Mouse (Mus musculus) kidney, embryonic 16.5 days (tissue): ENCODE data around the gene Defb21. TPM values are rescaled to one million over a fixed set of nuclear protein-coding genes. Genes with fewer than 3 reads are reported as not detected.

Experiments
- ATAC-seq: fragments of 200-750 bp; cut with Nextera tagmentation; 2 replicates; pipeline ENCODE4 v1.8.0; 2017; ENCODE audit warnings: moderate TSS enrichment; ENCODE audit not compliant: low FRiP score, low TSS enrichment
- H3K27ac ChIP-seq: fragments of 300-500 bp; sonication (generic); 2 replicates; pipeline ENCODE4 v1.5.1; 2014; ENCODE audit warnings: low read length
- H3K27me3 ChIP-seq: fragments of 300-500 bp; sonication (generic); 2 replicates; pipeline ENCODE4 v1.6.1; 2014; ENCODE audit warnings: low read length, control low read depth, mixed read lengths; ENCODE audit not compliant: insufficient read depth
- H3K36me3 ChIP-seq: fragments of 300-500 bp; sonication (generic); 2 replicates; pipeline ENCODE4 v1.6.1; 2014; ENCODE audit warnings: low read length, control low read depth, mixed read lengths; ENCODE audit not compliant: insufficient read depth
- H3K4me1 ChIP-seq: fragments of 300-500 bp; sonication (generic); 2 replicates; pipeline ENCODE4 v1.6.1; 2014; ENCODE audit warnings: low read length, control low read depth, mixed read lengths; ENCODE audit not compliant: insufficient read depth
- H3K4me2 ChIP-seq: fragments of 300-500 bp; sonication (generic); replicated peaks from 2 replicates; pipeline ENCODE4 v1.6.1; 2014; ENCODE audit warnings: low read depth, low read length
- H3K4me3 ChIP-seq: fragments of 300-500 bp; sonication (generic); 2 replicates; pipeline ENCODE4 v1.5.1; 2014; ENCODE audit warnings: mild to moderate bottlenecking, low read length
- H3K9ac ChIP-seq: fragments of 300-500 bp; sonication (generic); replicated peaks from 2 replicates; pipeline ENCODE4 v1.6.1; 2014; ENCODE audit warnings: low read length
- H3K9me3 ChIP-seq: fragments of 300-500 bp; sonication (generic); 2 replicates; pipeline ENCODE4 v1.6.1; 2016; ENCODE audit warnings: low read length, control low read depth
- WGBS: fragments of 180-500 bp; shearing (Covaris S2); extraction: QIAGEN DNeasy Blood & Tissue Kit; methylation state at CpG from one replicate; pipeline ENCODE4 v1.1.7; 2014; 5-methylcytosine and 5-hydroxymethylcytosine counted together
- polyA plus RNA-seq: library from polyadenylated mRNA; unstranded; fragments of >200 nt; fragmentation: Nextera tagmentation; extraction: Ambion mirVana; gene quantifications from 2 replicates; pipeline ENCODE4 v1.2.1, GENCODE M21; 2015

The Defb21 gene
- polyA plus RNA-seq, 1 experiment from 2014 or later: not detected

- Histone ChIP-seq H3K9me3 (no peaks in the 10 kb centered on the region), H3K27me3 (no peaks in the 10 kb centered on the region), H3K4me3 (no peak overlapping the region), H3K4me2 (no peak overlapping the region), H3K4me1 (no peaks in the 10 kb centered on the region), H3K27ac (no peak overlapping the region), H3K9ac (no peak overlapping the region), H3K36me3 (no peaks in the 10 kb centered on the region)
- no peak for ATAC-seq
- 78% methylated on average over 6 of the region's 6 CpGs for WGBS
Measured at GRCm38 (mm10) chr2:152600076-152600475, 27.5 kb downstream of the Defb21 start.

GRCm38 (mm10) chr2:152601275-152601960 lies 28.9 kb downstream of the Defb21 start:
- Histone ChIP-seq H3K36me3 (no peaks in the 10 kb centered on the region), H3K4me1 (0 out of 2 replicates have a peak, but pooled peaks cover 5% of the 10 kb centered on the region), H3K27ac (no peak overlapping the region), H3K9me3 (no peaks in the 10 kb centered on the region), H3K4me3 (no peak overlapping the region), H3K27me3 (no peaks in the 10 kb centered on the region), H3K9ac (no peak overlapping the region), H3K4me2 (no peak overlapping the region)
- no peak for ATAC-seq
- WGBS: 77% methylated on average over 4 of the region's 4 CpGs

- no peaks in the 10 kb centered on the region for H3K9me3 ChIP-seq
- no peak within 1 kb of the TSS for H3K4me2 ChIP-seq
- H3K36me3 ChIP-seq: no peaks in the 10 kb centered on the region
- H3K27me3 ChIP-seq: no peaks in the 10 kb centered on the region
- H3K27ac ChIP-seq: no peak within 1 kb of the TSS
- no peak within 1 kb of the TSS for H3K9ac ChIP-seq
- WGBS: 83% methylated on average over 15 of the region's 15 CpGs
- no peak within 1 kb of the TSS for H3K4me3 ChIP-seq
- no peak for ATAC-seq
- peaks cover 18% of the 10 kb centered on the region for H3K4me1 ChIP-seq
Measured at GRCm38 (mm10) chr2:152604057-152604456, 31.5 kb downstream of the Defb21 start, which contains the start of gene Defb36. TSS of gene Defb36 (plus strand) at chr2:152604327.

GRCm38 (mm10) chr2:152607746-152608145 lies 35.2 kb downstream of the Defb21 start:
- H3K9me3 ChIP-seq: no peaks in the 10 kb centered on the region
- ATAC-seq: peak; percentile 59; the same call in 1 of the 2 replicates
- WGBS: 15% methylated on average over 6 of the region's 6 CpGs
- H3K4me3 ChIP-seq: no peak overlapping the region
- peak overlapping the region; percentile 66 for H3K27ac ChIP-seq
- H3K36me3 ChIP-seq: no peaks in the 10 kb centered on the region
- H3K4me1 ChIP-seq: peaks cover 18% of the 10 kb centered on the region
- no peak overlapping the region for H3K9ac ChIP-seq
- H3K27me3 ChIP-seq: no peaks in the 10 kb centered on the region
- H3K4me2 ChIP-seq: peak overlapping the region; percentile 0; the same call in 1 of the 2 replicates

GRCm38 (mm10) chr2:152608719-152609118 lies 36.2 kb downstream of the Defb21 start:
- Histone ChIP-seq H3K9me3 (no peaks in the 10 kb centered on the region), H3K4me2 (no peak overlapping the region), H3K27me3 (no peaks in the 10 kb centered on the region), H3K36me3 (no peaks in the 10 kb centered on the region), H3K4me1 (peaks cover 18% of the 10 kb centered on the region), H3K9ac (no peak overlapping the region), H3K4me3 (no peak overlapping the region), H3K27ac (peak overlapping the region; percentile 60)
- ATAC-seq: no peak
- WGBS: 89% methylated on average over 1 of the region's 1 CpGs

- Histone ChIP-seq H3K27ac (no peak overlapping the region), H3K9me3 (no peaks in the 10 kb centered on the region), H3K4me1 (peaks cover 7% of the 10 kb centered on the region), H3K36me3 (no peaks in the 10 kb centered on the region), H3K4me2 (no peak overlapping the region), H3K4me3 (no peak overlapping the region), H3K27me3 (no peaks in the 10 kb centered on the region), H3K9ac (no peak overlapping the region)
- ATAC-seq: peak; percentile 46; the same call in 1 of the 2 replicates
- WGBS: 37% methylated on average over 7 of the region's 8 CpGs
Measured at GRCm38 (mm10) chr2:152612193-152612592, 39.6 kb downstream of the Defb21 start.

- Histone ChIP-seq H3K27me3 (no peaks in the 10 kb centered on the region), H3K9ac (no peak overlapping the region), H3K4me3 (no peak overlapping the region), H3K36me3 (no peaks in the 10 kb centered on the region), H3K9me3 (no peaks in the 10 kb centered on the region), H3K4me2 (no peak overlapping the region), H3K4me1 (peaks cover 9% of the 10 kb centered on the region; the same call in 1 of the 2 replicates), H3K27ac (no peak overlapping the region)
- WGBS: 10% methylated on average over 7 of the region's 7 CpGs
- ATAC-seq: peak; percentile 85
Measured at GRCm38 (mm10) chr2:152615563-152615962, 43.0 kb downstream of the Defb21 start.

- H3K4me3 ChIP-seq: no peak overlapping the region
- 46% methylated on average over 6 of the region's 6 CpGs for WGBS
Measured at GRCm38 (mm10) chr2:152616470-152616869, 43.9 kb downstream of the Defb21 start.

GRCm38 (mm10) chr2:152617374-152617773 lies 44.8 kb downstream of the Defb21 start:
- Histone ChIP-seq H3K4me2 (no peak overlapping the region), H3K36me3 (no peaks in the 10 kb centered on the region), H3K4me3 (no peak overlapping the region), H3K27me3 (no peaks in the 10 kb centered on the region), H3K4me1 (peaks cover 18% of the 10 kb centered on the region), H3K27ac (no peak overlapping the region), H3K9me3 (no peaks in the 10 kb centered on the region), H3K9ac (no peak overlapping the region)
- 62% methylated on average over 5 of the region's 5 CpGs for WGBS
- no peak for ATAC-seq

More at GRCm38 (mm10) chr2:152616470-152616869, 43.9 kb downstream of the Defb21 start:
- Histone ChIP-seq H3K4me2 (no peak overlapping the region), H3K27me3 (no peaks in the 10 kb centered on the region), H3K27ac (no peak overlapping the region), H3K9me3 (no peaks in the 10 kb centered on the region), H3K4me1 (peaks cover 16% of the 10 kb centered on the region; the same call in 1 of the 2 replicates), H3K36me3 (no peaks in the 10 kb centered on the region), H3K9ac (no peak overlapping the region)
- no peak for ATAC-seq
